24 mouse cellular contexts compared by ENCODE assay signal in the genomic region with DNA sequence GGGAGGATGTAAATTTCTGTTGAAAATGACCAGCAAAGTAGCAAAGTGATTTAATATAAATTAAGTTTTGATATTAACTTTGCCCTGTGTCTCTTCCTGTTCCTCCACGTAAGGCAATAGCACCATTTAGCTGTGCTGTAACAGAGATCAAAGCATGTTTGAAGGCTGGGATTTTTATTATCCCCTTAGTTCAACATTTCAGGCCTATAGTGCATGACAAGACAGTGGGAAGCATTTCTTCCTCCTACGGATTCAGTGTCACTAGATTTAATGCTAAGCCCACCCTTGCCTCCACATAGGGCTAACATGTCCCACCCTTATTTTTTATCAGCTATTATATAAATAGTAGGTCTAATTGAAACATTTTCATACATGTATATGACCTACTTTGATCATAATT.
DNase-seq lines count a peak whose midpoint lies in the region; ATAC-seq and TF ChIP-seq lines count a peak whose summit lies in the region.
"Had no signal": no experiment of that assay in that cellular context is flagged by ENCODE, and none has a peak within 500 bp of the region (broad histone marks: within the 10 kb centered on the region; RNA-seq: fewer than 3 reads in every experiment).

No protein-coding gene starts in this region.

- no peak overlapping the region for H3K9ac ChIP-seq in kidney, embryonic 14.5 days (ENCODE audit: low read depth, low read length)
- no peak overlapping the region for H3K9ac ChIP-seq in kidney, embryonic 16.5 days (replicated peaks; ENCODE audit: low read length)
- H3K9ac ChIP-seq in midbrain, embryonic 11.5 days (ENCODE audit: low read length), result no peak overlapping the region
- H3K9ac ChIP-seq in midbrain, embryonic 13.5 days (replicated peaks), result no peak overlapping the region
- no peak overlapping the region for H3K9ac ChIP-seq in midbrain, embryonic 15.5 days
- no peak overlapping the region for H3K9ac ChIP-seq in midbrain, embryonic 16.5 days (ENCODE audit: low read depth, low read length)
- H3K9ac ChIP-seq: embryonic facial prominence, embryonic 13.5 days; embryonic facial prominence, embryonic 15.5 days; forebrain, embryonic 12.5 days had no signal

- no peaks in the 10 kb centered on the region for H3K9me3 ChIP-seq in kidney, embryonic 14.5 days (ENCODE audit: control insufficient read depth, low read length)
- H3K9me3 ChIP-seq in kidney, embryonic 16.5 days (ENCODE audit: low read length), result no peaks in the 10 kb centered on the region
- no peaks in the 10 kb centered on the region for H3K9me3 ChIP-seq in midbrain, embryonic 11.5 days (ENCODE audit: control insufficient read depth, low read length)
- no peaks in the 10 kb centered on the region for H3K9me3 ChIP-seq in midbrain, embryonic 13.5 days
- no peaks in the 10 kb centered on the region for H3K9me3 ChIP-seq in midbrain, embryonic 15.5 days
- no peaks in the 10 kb centered on the region for H3K9me3 ChIP-seq in midbrain, embryonic 16.5 days (replicated peaks; ENCODE audit: control insufficient read depth, low read length, poor library complexity, severe bottlenecking)
- H3K9me3 ChIP-seq: embryonic facial prominence, embryonic 13.5 days; embryonic facial prominence, embryonic 15.5 days; forebrain, embryonic 10.5 days; forebrain, embryonic 12.5 days had no signal

- H3K4me2 ChIP-seq in kidney, embryonic 14.5 days (replicated peaks; ENCODE audit: low read depth, low read length), result no peak overlapping the region
- no peak overlapping the region for H3K4me2 ChIP-seq in kidney, embryonic 16.5 days (replicated peaks; ENCODE audit: low read depth, low read length)
- H3K4me2 ChIP-seq in midbrain, embryonic 11.5 days, result no peak overlapping the region
- H3K4me2 ChIP-seq in midbrain, embryonic 13.5 days (replicated peaks), result no peak overlapping the region
- H3K4me2 ChIP-seq in midbrain, embryonic 15.5 days, result no peak overlapping the region
- H3K4me2 ChIP-seq in midbrain, embryonic 16.5 days (ENCODE audit: low read length), result no peak overlapping the region
- H3K4me2 ChIP-seq: embryonic facial prominence, embryonic 13.5 days; embryonic facial prominence, embryonic 15.5 days; forebrain, embryonic 12.5 days had no signal

- H3K36me3 ChIP-seq in kidney, embryonic 14.5 days (ENCODE audit: control insufficient read depth, insufficient read depth, low read length), result no peaks in the 10 kb centered on the region
- H3K36me3 ChIP-seq in kidney, adult 2 months (ENCODE audit: control insufficient read depth, insufficient read depth, low read length), result no peaks in the 10 kb centered on the region
- no peaks in the 10 kb centered on the region for H3K36me3 ChIP-seq in kidney, embryonic 16.5 days (ENCODE audit: insufficient read depth, low read length)
- H3K36me3 ChIP-seq in midbrain, embryonic 11.5 days (ENCODE audit: control insufficient read depth, insufficient read depth, low read length), result no peaks in the 10 kb centered on the region
- H3K36me3 ChIP-seq in midbrain, embryonic 13.5 days, result no peaks in the 10 kb centered on the region
- no peaks in the 10 kb centered on the region for H3K36me3 ChIP-seq in midbrain, embryonic 15.5 days (replicated peaks)
- H3K36me3 ChIP-seq in midbrain, embryonic 16.5 days (ENCODE audit: control insufficient read depth, insufficient read depth, low read length), result no peaks in the 10 kb centered on the region
- H3K36me3 ChIP-seq: embryonic facial prominence, embryonic 13.5 days; embryonic facial prominence, embryonic 15.5 days; forebrain, embryonic 10.5 days; forebrain, embryonic 12.5 days had no signal

- TF ChIP-seq POLR2A in kidney, adult 2 months (IDR thresholded peaks at IDR 0.05; ENCODE audit: low read depth, low read length), result no peak

- no peaks in the 10 kb centered on the region for H3K27me3 ChIP-seq in kidney, embryonic 14.5 days (ENCODE audit: control insufficient read depth, insufficient read depth, low read length)
- H3K27me3 ChIP-seq in kidney, adult 2 months (replicated peaks; ENCODE audit: control insufficient read depth, insufficient read depth, low read length), result no peaks in the 10 kb centered on the region
- no peaks in the 10 kb centered on the region for H3K27me3 ChIP-seq in kidney, embryonic 16.5 days (ENCODE audit: insufficient read depth, low read length)
- no peaks in the 10 kb centered on the region for H3K27me3 ChIP-seq in midbrain, embryonic 11.5 days (ENCODE audit: control insufficient read depth, insufficient read depth, low read length)
- H3K27me3 ChIP-seq in midbrain, embryonic 13.5 days, result no peaks in the 10 kb centered on the region
- H3K27me3 ChIP-seq in midbrain, embryonic 15.5 days (replicated peaks), result no peaks in the 10 kb centered on the region
- H3K27me3 ChIP-seq in midbrain, embryonic 16.5 days (ENCODE audit: control insufficient read depth, insufficient read depth, low read depth, low read length), result no peaks in the 10 kb centered on the region
- H3K27me3 ChIP-seq: embryonic facial prominence, embryonic 13.5 days; embryonic facial prominence, embryonic 15.5 days; forebrain, embryonic 12.5 days had no signal

- no peaks in the 10 kb centered on the region for H3K4me1 ChIP-seq in kidney, embryonic 14.5 days (ENCODE audit: control insufficient read depth, insufficient read depth, low read length)
- H3K4me1 ChIP-seq in kidney, adult 2 months (ENCODE audit: control insufficient read depth, insufficient read depth, low read length), result no peaks in the 10 kb centered on the region
- H3K4me1 ChIP-seq in kidney, embryonic 16.5 days (ENCODE audit: insufficient read depth, low read length), result no peaks in the 10 kb centered on the region
- no peaks in the 10 kb centered on the region for H3K4me1 ChIP-seq in midbrain, embryonic 11.5 days (ENCODE audit: control insufficient read depth, insufficient read depth, low read length)
- no peaks in the 10 kb centered on the region for H3K4me1 ChIP-seq in midbrain, embryonic 13.5 days (replicated peaks)
- H3K4me1 ChIP-seq in midbrain, embryonic 15.5 days, result no peaks in the 10 kb centered on the region
- no peaks in the 10 kb centered on the region for H3K4me1 ChIP-seq in midbrain, embryonic 16.5 days (ENCODE audit: control insufficient read depth, insufficient read depth, low read length)
- H3K4me1 ChIP-seq: embryonic facial prominence, embryonic 13.5 days; embryonic facial prominence, embryonic 15.5 days; forebrain, embryonic 10.5 days; forebrain, embryonic 12.5 days had no signal

- H3K4me3 ChIP-seq in kidney, embryonic 14.5 days (ENCODE audit: low read length), result no peak overlapping the region
- no peak overlapping the region for H3K4me3 ChIP-seq in kidney, adult 2 months (ENCODE audit: insufficient read depth, low read depth, low read length)
- no peak overlapping the region for H3K4me3 ChIP-seq in kidney, embryonic 16.5 days (ENCODE audit: low read length)
- no peak overlapping the region for H3K4me3 ChIP-seq in midbrain, embryonic 11.5 days (ENCODE audit: low read depth, low read length)
- H3K4me3 ChIP-seq in midbrain, embryonic 13.5 days (replicated peaks), result no peak overlapping the region
- no peak overlapping the region for H3K4me3 ChIP-seq in midbrain, embryonic 15.5 days
- H3K4me3 ChIP-seq in midbrain, embryonic 16.5 days (ENCODE audit: low read depth, low read length), result no peak overlapping the region
- H3K4me3 ChIP-seq: embryonic facial prominence, embryonic 13.5 days; embryonic facial prominence, embryonic 15.5 days; erythroblast, embryonic 14.5 days; forebrain, embryonic 10.5 days; forebrain, embryonic 12.5 days had no signal

- 22% methylated on average over 2 of the region's 2 CpGs for WGBS in kidney, embryonic 14.5 days
- WGBS in kidney, adult 2 months, result 32% methylated on average over 2 of the region's 2 CpGs
- WGBS in kidney, embryonic 16.5 days, result 24% methylated on average over 2 of the region's 2 CpGs
- 77% methylated on average over 2 of the region's 2 CpGs for WGBS in midbrain, embryonic 11.5 days
- 77% methylated on average over 2 of the region's 2 CpGs for WGBS in midbrain, embryonic 13.5 days
- 65% methylated on average over 2 of the region's 2 CpGs for WGBS in midbrain, embryonic 15.5 days
- 62% methylated on average over 2 of the region's 2 CpGs for WGBS in midbrain, embryonic 16.5 days

- DNase-seq in kidney, adult 2 months, result no peak
- DNase-seq in kidney, postnatal 36 days, result no peak
- peak; percentile 8 for DNase-seq in midbrain, embryonic 11.5 days (ENCODE audit: low spot score, missing footprints)
- DNase-seq: adrenal gland, adult 2 months; adrenal gland, postnatal 10 days; adrenal gland, postnatal 25 days; cerebellum, adult 11 months; cerebellum, adult 18-20 months; cerebellum, adult 8-10 months; cerebellum, adult 9-11 months; cerebellum, postnatal 14 days; cerebellum, postnatal 36 days; embryo, embryonic 11 days had no signal

- no peak overlapping the region for H3K27ac ChIP-seq in kidney, embryonic 14.5 days (ENCODE audit: low read depth, low read length)
- H3K27ac ChIP-seq in kidney, adult 2 months (ENCODE audit: insufficient read depth, low read depth, low read length), result no peak overlapping the region
- H3K27ac ChIP-seq in kidney, embryonic 16.5 days (ENCODE audit: low read length), result no peak overlapping the region
- no peak overlapping the region for H3K27ac ChIP-seq in midbrain, embryonic 11.5 days (ENCODE audit: low read depth, low read length)
- no peak overlapping the region for H3K27ac ChIP-seq in midbrain, embryonic 13.5 days
- no peak overlapping the region for H3K27ac ChIP-seq in midbrain, embryonic 15.5 days
- H3K27ac ChIP-seq in midbrain, embryonic 16.5 days (ENCODE audit: low read length), result no peak overlapping the region
- H3K27ac ChIP-seq: embryonic facial prominence, embryonic 13.5 days; embryonic facial prominence, embryonic 15.5 days; forebrain, embryonic 10.5 days; forebrain, embryonic 12.5 days had no signal

- peak; percentile 88; the same call in 1 of the 2 replicates for ATAC-seq in kidney, embryonic 14.5 days (ENCODE audit: low FRiP score, low TSS enrichment)
- ATAC-seq in kidney, embryonic 16.5 days (ENCODE audit: low FRiP score, low TSS enrichment), result peak; percentile 83; the same call in 1 of the 2 replicates
- no peak for ATAC-seq in midbrain, embryonic 11.5 days (ENCODE audit: low FRiP score)
- ATAC-seq in midbrain, embryonic 13.5 days, result no peak
- ATAC-seq in midbrain, embryonic 15.5 days (replicated peaks), result peak; percentile 20; the same call in 1 of the 2 replicates
- ATAC-seq in midbrain, embryonic 16.5 days, result no peak
- ATAC-seq: forebrain, embryonic 14.5 days had no signal

- TF ChIP-seq CTCF in kidney, adult 2 months (conservative IDR thresholded peaks at IDR 0.05; ENCODE audit: insufficient read depth, insufficient read length, low read depth, low read length), result no peak

Comparison
In these comparisons a context has a peak if more than half of its experiments do, and no peak if none do; other contexts are left out.
1. ATAC-seq: peak in kidney, embryonic 14.5 days (single experiment), kidney, embryonic 16.5 days (single experiment) and midbrain, embryonic 15.5 days (single experiment); none in midbrain, embryonic 11.5 days (single experiment), midbrain, embryonic 13.5 days (single experiment) and midbrain, embryonic 16.5 days (single experiment).